Mouse (Mus musculus) olfactory bulb, adult 2 months (tissue): Measurements from ENCODE around the gene Bpifc.

Source experiments
- CTCF ChIP-seq: fragments of 200-500 bp; IDR thresholded peaks from 2 replicates; pipeline ENCODE4 v1.5.1; 2012; ENCODE audit warnings: low read depth, mild to moderate bottlenecking, low read length, moderate library complexity; ENCODE audit not compliant: insufficient read depth
- POLR2A ChIP-seq: fragments of 200-500 bp; IDR thresholded peaks from 2 replicates; pipeline ENCODE4 v1.6.1; 2012; ENCODE audit warnings: mild to moderate bottlenecking, low read depth, low read length, moderate library complexity; ENCODE audit not compliant: insufficient read depth

- TF ChIP-seq CTCF, result no peak
- no peak for TF ChIP-seq POLR2A
Measured at GRCm38 (mm10) chr10:86000447-86000846, 11.2 kb downstream of the Bpifc start.
